Mouse (Mus musculus): ENCODE measurements around the gene Napepld. TPM values are rescaled to one million over a fixed set of nuclear protein-coding genes. Genes with fewer than 3 reads are reported as not detected.
"Not testable (repeated sequence)": the region's sequence is repeated elsewhere in the genome, so short reads cannot be mapped to it uniquely, and the experiment has no call there.

Napepld gene
- polyA plus RNA-seq, 1 experiment from 2014 or later, result 2.6 TPM

DNA sequence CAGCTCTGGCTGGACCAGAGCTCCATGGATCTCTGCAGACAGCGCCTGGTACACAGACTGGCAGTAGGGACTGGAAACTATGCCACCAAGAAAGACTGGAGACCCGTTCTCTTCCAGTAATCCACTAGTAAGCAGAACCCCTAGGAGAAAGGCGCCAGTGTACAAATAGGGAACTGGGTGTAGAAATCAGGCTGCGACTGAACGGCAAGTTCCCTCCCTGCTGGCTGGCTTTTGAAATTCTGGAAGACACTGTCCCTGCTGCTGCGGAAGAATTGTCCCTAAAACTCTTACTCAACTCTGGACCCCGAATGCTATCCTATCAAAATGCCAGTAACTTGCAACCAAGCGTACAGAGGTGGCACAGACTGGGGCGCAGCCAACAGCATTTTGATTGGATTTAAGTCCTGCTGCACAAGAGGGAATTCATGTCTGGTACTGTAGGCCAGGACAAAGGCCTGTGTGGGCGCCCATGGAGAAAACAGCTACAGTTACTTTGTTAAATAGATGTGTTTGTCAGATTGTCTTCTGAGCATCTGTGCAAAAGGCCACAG lies 16.0 kb upstream of the Napepld start:
- Histone ChIP-seq H3K9ac (ENCODE audit: low read depth, low read length) (no peak overlapping the region), H3K9me3 (ENCODE audit: control insufficient read depth, low read length) (no peaks in the 10 kb centered on the region), H3K36me3 (ENCODE audit: control insufficient read depth, insufficient read depth, low read length) (no peaks in the 10 kb centered on the region), H3K27me3 (replicated peaks; ENCODE audit: control insufficient read depth, insufficient read depth, low read length) (no peaks in the 10 kb centered on the region), H3K4me1 (ENCODE audit: control insufficient read depth, insufficient read depth, low read depth, low read length) (no peaks in the 10 kb centered on the region), H3K4me3 (ENCODE audit: low read length) (no peak overlapping the region), H3K27ac (ENCODE audit: low read depth, low read length) (no peak overlapping the region), H3K4me2 (ENCODE audit: low read length) (no peak overlapping the region)
- 83% methylated on average over 10 of the region's 10 CpGs for WGBS
- ATAC-seq, result no peak

DNA sequence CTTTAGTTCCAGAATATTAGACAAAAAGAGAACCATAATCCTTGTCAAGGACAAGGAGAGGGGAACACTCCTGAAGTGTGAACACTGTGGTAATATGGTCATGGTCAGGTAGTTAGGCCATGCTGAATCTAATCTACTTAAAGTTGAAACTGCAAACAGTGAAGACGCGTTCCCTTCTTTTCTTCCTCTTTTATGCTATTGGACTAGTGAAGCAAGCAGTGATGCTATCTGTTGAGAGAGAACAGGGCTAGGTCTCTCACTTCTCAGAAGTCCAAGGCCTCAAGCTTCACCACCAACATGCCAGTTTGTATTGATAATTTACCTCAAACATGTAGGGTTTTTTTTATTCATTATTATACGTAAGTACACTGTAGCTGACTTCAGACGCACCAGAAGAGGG lies 13.3 kb upstream of the Napepld start:
- Histone ChIP-seq H3K27ac (ENCODE audit: low read depth, low read length) (no peak overlapping the region), H3K4me1 (ENCODE audit: control insufficient read depth, insufficient read depth, low read depth, low read length) (no peaks in the 10 kb centered on the region), H3K9ac (ENCODE audit: low read depth, low read length) (no peak overlapping the region), H3K4me2 (ENCODE audit: low read length) (no peak overlapping the region), H3K4me3 (ENCODE audit: low read length) (no peak overlapping the region), H3K27me3 (replicated peaks; ENCODE audit: control insufficient read depth, insufficient read depth, low read length) (no peaks in the 10 kb centered on the region), H3K36me3 (ENCODE audit: control insufficient read depth, insufficient read depth, low read length) (no peaks in the 10 kb centered on the region), H3K9me3 (ENCODE audit: control insufficient read depth, low read length) (no peaks in the 10 kb centered on the region)
- 93% methylated on average over 4 of the region's 4 CpGs for WGBS
- no peak for ATAC-seq

- H3K4me2 ChIP-seq (ENCODE audit: low read length), result no peak overlapping the region
- no peaks in the 10 kb centered on the region for H3K36me3 ChIP-seq (ENCODE audit: control insufficient read depth, insufficient read depth, low read length)
- H3K27ac ChIP-seq (ENCODE audit: low read depth, low read length), result no peak overlapping the region
- no peaks in the 10 kb centered on the region for H3K27me3 ChIP-seq (replicated peaks; ENCODE audit: control insufficient read depth, insufficient read depth, low read length)
- no peaks in the 10 kb centered on the region for H3K9me3 ChIP-seq (ENCODE audit: control insufficient read depth, low read length)
- no peaks in the 10 kb centered on the region for H3K4me1 ChIP-seq (ENCODE audit: control insufficient read depth, insufficient read depth, low read depth, low read length)
- 63% methylated on average over 13 of the region's 13 CpGs for WGBS
- H3K4me3 ChIP-seq (ENCODE audit: low read length), result no peak overlapping the region
- ATAC-seq, result no peak
- H3K9ac ChIP-seq (ENCODE audit: low read depth, low read length), result no peak overlapping the region
Observed at GRCm38 (mm10) chr5:21712127-21712715, 11.0 kb upstream of the Napepld start.

DNA sequence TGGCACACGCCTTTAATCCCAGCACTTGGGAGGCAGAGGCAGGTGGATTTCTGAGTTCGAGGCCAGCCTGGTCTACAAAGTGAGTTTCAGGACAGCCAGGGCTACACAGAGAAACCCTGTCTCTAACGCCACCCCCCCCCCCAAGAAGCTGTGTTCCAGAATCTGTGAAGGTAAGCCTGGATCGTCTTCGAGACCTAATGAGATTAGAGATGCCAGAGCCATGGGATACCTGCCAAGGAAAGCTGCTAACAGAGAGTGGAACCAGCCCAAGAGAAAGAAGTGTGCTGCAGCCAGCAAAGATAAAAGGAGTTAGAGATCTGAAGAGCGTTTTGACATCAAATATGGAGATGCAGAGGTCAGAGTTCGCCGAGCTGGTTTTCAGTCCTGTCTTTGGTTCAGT lies 6.8 kb upstream of the Napepld start:
- not testable (repeated sequence) for H3K36me3 ChIP-seq (ENCODE audit: control insufficient read depth, insufficient read depth, low read length); H3K9me3 ChIP-seq (ENCODE audit: control insufficient read depth, low read length); H3K27ac ChIP-seq (ENCODE audit: low read depth, low read length); H3K4me2 ChIP-seq (ENCODE audit: low read length); H3K9ac ChIP-seq (ENCODE audit: low read depth, low read length); ATAC-seq; H3K4me1 ChIP-seq (ENCODE audit: control insufficient read depth, insufficient read depth, low read depth, low read length); H3K27me3 ChIP-seq (replicated peaks; ENCODE audit: control insufficient read depth, insufficient read depth, low read length); H3K4me3 ChIP-seq (ENCODE audit: low read length)
- WGBS, result 90% methylated on average over 8 of the region's 8 CpGs

- Histone ChIP-seq H3K4me3 (ENCODE audit: low read length) (no peak overlapping the region), H3K36me3 (ENCODE audit: control insufficient read depth, insufficient read depth, low read length) (no peaks in the 10 kb centered on the region), H3K27ac (ENCODE audit: low read depth, low read length) (no peak overlapping the region), H3K9me3 (ENCODE audit: control insufficient read depth, low read length) (no peaks in the 10 kb centered on the region), H3K27me3 (replicated peaks; ENCODE audit: control insufficient read depth, insufficient read depth, low read length) (no peaks in the 10 kb centered on the region), H3K4me2 (ENCODE audit: low read length) (no peak overlapping the region), H3K9ac (ENCODE audit: low read depth, low read length) (no peak overlapping the region), H3K4me1 (ENCODE audit: control insufficient read depth, insufficient read depth, low read depth, low read length) (no peaks in the 10 kb centered on the region)
- no peak for ATAC-seq
- WGBS, result 90% methylated on average over 4 of the region's 4 CpGs
Observed at GRCm38 (mm10) chr5:21706546-21706945, 5.3 kb upstream of the Napepld start.

GRCm38 (mm10) chr5:21703708-21704107 lies 2.5 kb upstream of the Napepld start:
- H3K4me1 ChIP-seq (ENCODE audit: control insufficient read depth, insufficient read depth, low read depth, low read length), result no peaks in the 10 kb centered on the region
- no peaks in the 10 kb centered on the region for H3K36me3 ChIP-seq (ENCODE audit: control insufficient read depth, insufficient read depth, low read length)
- no peak overlapping the region for H3K4me2 ChIP-seq (ENCODE audit: low read length)
- no peaks in the 10 kb centered on the region for H3K27me3 ChIP-seq (replicated peaks; ENCODE audit: control insufficient read depth, insufficient read depth, low read length)
- ATAC-seq, result no peak
- no peak overlapping the region for H3K9ac ChIP-seq (ENCODE audit: low read depth, low read length)
- 83% methylated on average over 3 of the region's 3 CpGs for WGBS
- no peak overlapping the region for H3K27ac ChIP-seq (ENCODE audit: low read depth, low read length)
- no peak overlapping the region for H3K4me3 ChIP-seq (ENCODE audit: low read length)
- H3K9me3 ChIP-seq (ENCODE audit: control insufficient read depth, low read length), result no peaks in the 10 kb centered on the region

- no peaks in the 10 kb centered on the region for H3K36me3 ChIP-seq (ENCODE audit: control insufficient read depth, insufficient read depth, low read length)
- H3K9me3 ChIP-seq (ENCODE audit: control insufficient read depth, low read length), result no peaks in the 10 kb centered on the region
- no peaks in the 10 kb centered on the region for H3K4me1 ChIP-seq (ENCODE audit: control insufficient read depth, insufficient read depth, low read depth, low read length)
- no peak overlapping the region for H3K4me2 ChIP-seq (ENCODE audit: low read length)
- no peaks in the 10 kb centered on the region for H3K27me3 ChIP-seq (replicated peaks; ENCODE audit: control insufficient read depth, insufficient read depth, low read length)
- H3K4me3 ChIP-seq (ENCODE audit: low read length), result no peak overlapping the region
- H3K27ac ChIP-seq (ENCODE audit: low read depth, low read length), result no peak overlapping the region
- WGBS, result 84% methylated on average over 6 of the region's 6 CpGs
- H3K9ac ChIP-seq (ENCODE audit: low read depth, low read length), result no peak overlapping the region
- no peak for ATAC-seq
Observed at GRCm38 (mm10) chr5:21702873-21703475, 1.8 kb upstream of the Napepld start.

DNA sequence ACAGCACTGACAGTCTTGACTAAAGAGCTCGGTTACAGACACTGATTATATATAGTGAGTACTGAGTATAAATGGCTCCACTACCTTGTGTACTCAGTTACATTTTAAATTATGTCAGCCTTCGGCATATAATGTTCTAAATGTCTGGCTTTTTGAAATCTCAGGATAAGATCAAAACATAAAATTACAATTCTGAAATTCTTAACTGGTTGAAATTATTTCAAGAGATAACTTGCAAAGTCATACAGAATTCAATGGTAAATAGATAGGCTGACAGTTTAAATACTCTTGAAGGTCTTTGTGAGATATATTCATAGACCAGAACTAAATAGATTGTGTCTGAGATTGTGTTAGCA lies 791 bp upstream of the Napepld start:
- no peaks in the 10 kb centered on the region for H3K27me3 ChIP-seq (replicated peaks; ENCODE audit: control insufficient read depth, insufficient read depth, low read length)
- 60% methylated on average over 2 of the region's 2 CpGs for WGBS
- H3K4me2 ChIP-seq (ENCODE audit: low read length), result peak overlapping the region; percentile 70
- no peaks in the 10 kb centered on the region for H3K4me1 ChIP-seq (ENCODE audit: control insufficient read depth, insufficient read depth, low read depth, low read length)
- peak overlapping the region; percentile 97 for H3K9ac ChIP-seq (ENCODE audit: low read depth, low read length)
- H3K27ac ChIP-seq (ENCODE audit: low read depth, low read length), result peak overlapping the region; percentile 97
- ATAC-seq, result no peak
- no peaks in the 10 kb centered on the region for H3K36me3 ChIP-seq (ENCODE audit: control insufficient read depth, insufficient read depth, low read length)
- no peaks in the 10 kb centered on the region for H3K9me3 ChIP-seq (ENCODE audit: control insufficient read depth, low read length)
- peak overlapping the region; percentile 67 for H3K4me3 ChIP-seq (ENCODE audit: low read length)

- H3K4me3 ChIP-seq (ENCODE audit: low read length), result peak overlapping the region; percentile 67
- no peaks in the 10 kb centered on the region for H3K4me1 ChIP-seq (ENCODE audit: control insufficient read depth, insufficient read depth, low read depth, low read length)
- H3K9me3 ChIP-seq (ENCODE audit: control insufficient read depth, low read length), result no peaks in the 10 kb centered on the region
- no peaks in the 10 kb centered on the region for H3K27me3 ChIP-seq (replicated peaks; ENCODE audit: control insufficient read depth, insufficient read depth, low read length)
- H3K27ac ChIP-seq (ENCODE audit: low read depth, low read length), result peak overlapping the region; percentile 97
- H3K36me3 ChIP-seq (ENCODE audit: control insufficient read depth, insufficient read depth, low read length), result no peaks in the 10 kb centered on the region
- H3K9ac ChIP-seq (ENCODE audit: low read depth, low read length), result peak overlapping the region; percentile 97
- peak; percentile 81 for ATAC-seq
- peak overlapping the region; percentile 70 for H3K4me2 ChIP-seq (ENCODE audit: low read length)
- WGBS, result 0% methylated on average over 22 of the region's 22 CpGs
Observed at GRCm38 (mm10) chr5:21700934-21701333, 262 bp downstream of the Napepld start.
